Mouse (Mus musculus) right cerebral cortex, adult 18-20 months (tissue): ENCODE data around the gene Prickle1.
A peak's percentile ranks its signal among the peaks of the same experiment; 100 is the strongest.

Experiments
- DNase-seq: peaks from one replicate; pipeline ENCODE4 v3.0.0; 2022; ENCODE audit warnings: mixed read lengths

The Prickle1 gene

GRCm38 (mm10) chr15:93499866-93500265 is 95.8 kb downstream of the Prickle1 start:
- no peak for DNase-seq

GRCm38 (mm10) chr15:93494700-93495099 is 101.0 kb downstream of the Prickle1 start:
- DNase-seq = no peak

DNA sequence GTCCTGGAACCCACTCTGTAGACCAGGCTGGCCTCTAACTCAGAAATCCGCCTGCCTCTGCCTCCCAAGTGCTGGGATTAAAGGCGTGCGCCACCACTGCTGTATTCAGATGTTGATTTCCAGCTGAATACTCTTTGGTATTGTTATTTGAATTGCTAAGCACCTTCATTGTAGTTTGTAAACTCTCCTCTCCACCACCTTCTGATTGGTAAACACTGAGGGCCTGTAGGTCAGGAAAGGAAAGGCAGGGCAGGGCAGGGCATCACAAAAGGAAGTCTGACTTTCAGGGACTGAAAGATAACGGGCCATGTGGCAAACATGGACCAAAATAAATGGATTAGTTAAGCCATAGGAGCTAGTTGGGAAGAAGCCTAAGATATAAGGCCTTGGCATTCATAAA is 106.1 kb downstream of the Prickle1 start:
- DNase-seq = no peak

GRCm38 (mm10) chr15:93486066-93486465 is 109.6 kb downstream of the Prickle1 start:
- DNase-seq = no peak

GRCm38 (mm10) chr15:93485252-93485651 is 110.4 kb downstream of the Prickle1 start:
- no peak for DNase-seq

DNA sequence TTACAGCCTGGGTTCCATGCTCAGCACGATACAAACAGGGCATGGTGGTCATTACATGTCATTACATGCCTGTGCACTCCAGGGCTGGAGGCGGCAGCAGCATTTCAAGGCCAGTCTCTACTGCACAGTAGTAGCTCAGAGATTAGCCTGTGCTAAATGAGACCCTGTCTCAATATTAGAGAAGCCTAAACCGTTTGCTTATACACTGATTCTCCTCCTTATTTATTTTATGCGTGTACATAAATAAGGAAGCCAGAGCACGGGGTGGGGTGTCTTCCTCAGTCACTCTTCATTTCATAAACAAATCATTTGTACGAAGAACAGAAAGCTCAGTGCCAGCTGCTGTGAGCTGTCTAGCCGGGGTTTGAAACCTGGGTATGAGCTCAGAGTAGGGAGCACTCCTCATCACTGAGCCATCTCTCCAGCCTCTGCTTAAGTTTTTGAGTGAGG is 111.4 kb downstream of the Prickle1 start:
- no peak for DNase-seq

DNA sequence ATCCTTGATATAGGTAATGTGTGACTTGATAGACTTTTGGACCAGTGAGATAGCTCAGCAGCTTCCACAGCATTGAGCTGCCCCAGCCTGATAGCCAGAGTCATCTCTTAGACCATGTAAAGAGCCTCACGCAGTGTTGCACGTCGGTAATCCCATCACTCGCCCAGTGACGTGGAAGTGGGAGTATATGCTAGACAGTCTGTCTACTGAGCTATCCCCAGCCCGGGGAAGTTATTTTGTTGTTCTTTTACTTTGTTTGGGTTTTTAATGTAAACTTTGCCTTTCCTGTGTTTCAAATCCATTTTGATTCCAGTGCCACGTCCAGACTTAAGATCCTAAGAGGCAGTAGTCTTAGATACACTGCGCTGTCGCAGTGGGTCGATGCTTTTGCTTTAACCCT is 114.6 kb downstream of the Prickle1 start:
- no peak for DNase-seq

DNA sequence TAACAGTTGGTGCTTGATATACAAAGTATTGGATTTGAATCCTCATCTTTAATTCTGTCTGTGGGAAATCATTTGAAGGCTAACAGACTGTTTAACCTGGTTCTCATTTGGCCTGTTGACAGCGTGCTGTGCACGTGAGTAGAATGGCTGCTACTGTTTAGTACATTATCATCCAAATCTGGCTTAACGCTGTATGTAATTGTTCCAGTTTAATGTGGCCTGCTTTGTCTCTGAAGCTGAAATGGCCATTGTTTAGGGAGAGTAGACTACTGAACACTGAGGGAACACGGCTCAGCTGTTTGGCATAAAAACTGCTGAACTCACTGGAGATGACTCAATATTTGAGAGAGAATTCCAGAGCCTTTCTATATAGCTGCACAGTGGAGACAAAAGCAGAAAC is 116.2 kb downstream of the Prickle1 start:
- DNase-seq = peak; percentile 55

- no peak for DNase-seq
Observed at GRCm38 (mm10) chr15:93478676-93479075, 117.0 kb downstream of the Prickle1 start.

DNA sequence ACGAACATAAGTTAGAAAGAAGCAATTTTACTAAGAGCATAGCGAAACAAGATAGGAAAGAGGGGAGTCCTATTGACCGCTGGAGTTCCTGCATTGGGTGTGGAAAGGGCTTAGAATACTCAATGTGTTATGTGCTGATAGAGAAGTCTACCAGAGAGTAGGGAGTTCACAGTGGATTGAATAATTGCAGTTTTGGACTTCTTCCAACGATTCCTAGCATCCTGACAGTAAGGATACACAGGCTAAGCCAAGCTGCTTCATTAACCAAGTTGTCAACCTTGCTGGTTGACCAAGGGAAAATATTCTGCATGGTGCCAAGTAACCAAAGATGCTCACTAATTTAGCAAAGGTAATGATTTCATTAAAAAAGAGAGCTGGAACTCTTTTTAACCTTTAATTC is 118.0 kb downstream of the Prickle1 start:
- DNase-seq = no peak

- DNase-seq = no peak
Observed at GRCm38 (mm10) chr15:93475688-93476087, 120.0 kb downstream of the Prickle1 start.

GRCm38 (mm10) chr15:93474277-93474676 is 121.4 kb downstream of the Prickle1 start:
- DNase-seq = peak; percentile 41

DNA sequence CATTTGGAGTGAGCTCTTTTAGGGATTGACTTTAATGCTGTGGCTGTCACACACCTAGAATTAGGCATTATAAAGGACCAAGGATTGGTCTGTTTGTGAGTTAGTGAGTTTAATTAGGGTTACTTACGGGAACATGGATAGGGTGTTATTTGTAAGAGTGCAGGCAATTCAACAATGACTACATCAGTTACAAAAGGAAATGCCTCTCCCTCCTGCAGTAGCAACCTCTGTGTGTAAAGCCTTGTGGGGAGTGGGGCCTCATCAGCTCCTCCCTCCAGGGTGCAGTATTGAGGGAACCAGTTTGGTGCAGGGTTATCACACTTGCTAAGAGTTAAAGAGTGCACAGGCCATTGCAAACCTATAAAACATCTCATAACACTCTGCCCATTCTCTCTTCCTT is 123.6 kb downstream of the Prickle1 start:
- DNase-seq = no peak

DNA sequence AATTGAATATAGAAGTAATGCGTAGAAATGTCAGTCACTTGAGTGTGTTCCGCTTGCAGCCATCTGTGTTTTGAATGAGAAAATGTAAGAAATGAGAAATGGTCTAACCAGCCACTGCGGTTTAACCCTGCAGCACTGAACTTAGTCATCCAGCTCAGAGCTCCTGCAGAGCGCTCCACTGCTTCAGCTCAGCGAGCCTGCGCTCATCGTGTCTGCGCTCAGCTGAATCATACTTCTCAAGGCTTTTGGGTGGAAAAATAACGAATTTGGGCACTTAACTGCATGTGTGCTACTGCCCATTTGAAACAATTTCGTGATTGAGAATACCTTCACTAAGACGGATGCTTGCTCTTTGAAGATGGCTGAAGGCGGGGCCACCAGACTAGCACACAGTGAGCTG is 124.0 kb downstream of the Prickle1 start:
- DNase-seq = peak; percentile 24

DNA sequence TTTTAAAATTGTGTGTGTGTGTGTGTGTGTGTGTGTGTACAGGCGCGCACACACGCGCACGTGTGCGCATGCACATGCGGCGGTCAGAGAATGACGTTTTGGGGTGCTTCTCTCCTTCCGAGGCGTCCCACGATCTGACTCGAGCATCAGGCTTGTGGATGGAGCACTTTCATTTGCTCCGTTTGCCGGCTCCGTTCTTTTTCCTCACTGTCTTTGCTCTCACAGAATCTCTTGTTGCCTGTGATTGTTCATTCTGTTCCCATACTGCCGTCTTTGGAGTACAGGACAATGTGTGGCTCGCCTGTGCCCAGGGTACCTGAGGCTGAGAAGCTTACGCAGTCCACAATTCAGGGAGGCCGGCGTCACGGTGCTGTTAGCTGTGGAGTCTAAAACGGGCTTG is 134.6 kb downstream of the Prickle1 start:
- DNase-seq = no peak

- DNase-seq = no peak
Observed at GRCm38 (mm10) chr15:93459422-93459821, 136.3 kb downstream of the Prickle1 start.

- no peak for DNase-seq
Observed at GRCm38 (mm10) chr15:93456005-93456404, 139.7 kb downstream of the Prickle1 start.

DNA sequence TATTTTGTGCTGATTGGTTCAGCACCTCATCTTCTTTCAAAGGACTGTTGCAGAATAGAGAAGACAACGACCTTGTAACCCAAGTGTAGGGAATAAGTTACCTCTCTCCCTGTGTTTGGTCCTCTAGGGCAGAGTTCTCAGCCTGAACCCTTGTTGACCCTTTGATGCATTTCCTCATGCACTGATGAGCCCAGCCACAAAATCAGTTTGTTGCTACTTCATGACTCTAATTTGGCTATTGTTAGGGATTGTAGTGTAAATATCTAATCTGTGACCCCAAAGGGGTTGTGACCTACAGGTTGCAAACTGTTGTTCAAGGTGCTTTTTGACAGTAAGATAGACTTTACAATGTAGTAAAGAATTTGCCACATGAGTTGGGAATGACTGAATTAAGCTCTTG is 142.4 kb downstream of the Prickle1 start:
- no peak for DNase-seq
